Mouse (Mus musculus): ENCODE measurements at regions not wholly inside any gene's neighbourhood (a gene's known extent, or its start where the extent isn't known, plus 50 kb on each side); places are given as distances from the start of the nearest gene placed in this dataset.

DNA sequence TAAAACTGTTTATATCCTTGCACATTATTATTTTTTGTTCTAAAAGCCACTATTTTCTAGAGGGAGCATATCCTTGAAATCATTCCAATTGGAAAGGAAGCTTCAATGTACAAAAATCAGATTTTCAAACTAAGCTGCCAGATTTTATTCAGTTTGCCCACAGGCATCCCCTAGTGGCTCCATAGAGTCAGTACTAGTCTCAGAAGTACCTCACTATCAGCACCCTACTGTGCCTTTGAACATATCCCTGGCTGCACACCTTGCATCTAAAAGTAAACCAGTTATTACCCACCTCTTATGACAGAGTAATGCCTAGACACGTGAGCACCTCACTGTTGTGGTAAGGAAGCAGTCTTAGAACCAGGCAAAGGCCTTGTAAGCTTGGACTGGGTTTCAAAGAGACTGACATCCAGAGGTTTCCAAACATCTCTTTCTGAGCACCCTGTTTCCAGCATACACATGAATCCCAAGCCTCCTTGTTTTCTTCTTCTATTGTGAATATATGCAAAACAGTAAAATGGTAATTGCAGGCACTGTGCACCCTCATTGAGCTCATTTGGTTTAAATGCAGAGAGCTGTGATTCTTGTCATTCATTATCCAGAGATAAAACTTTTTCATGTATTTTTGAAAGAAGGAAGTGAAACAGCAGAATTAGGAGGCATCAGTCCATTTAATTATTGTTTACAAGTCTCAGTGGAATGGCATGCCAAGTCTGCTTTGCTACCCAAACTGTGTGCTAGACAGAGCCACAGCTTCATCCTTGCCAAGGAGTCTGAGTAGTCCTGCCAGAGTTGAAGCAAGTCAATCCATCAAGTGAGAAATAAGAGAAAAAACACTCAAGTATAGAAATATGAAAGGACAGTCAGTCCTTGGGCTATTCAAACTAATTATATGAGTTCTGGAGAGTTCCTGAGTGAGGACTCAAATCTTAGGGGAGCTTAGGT is 247.0 kb upstream of the Lmcd1 start:
- TF ChIP-seq MAX (IDR thresholded peaks at IDR 0.05): no peak
- no peak for TF ChIP-seq USF1 (IDR thresholded peaks at IDR 0.05; ENCODE audit: low read depth)
- TF ChIP-seq CTCF (IDR thresholded peaks at IDR 0.05; ENCODE audit: control insufficient read depth, insufficient read depth, insufficient read length): no peak
- no peak for TF ChIP-seq MYOG (IDR thresholded peaks at IDR 0.05; ENCODE audit: control insufficient read depth, extremely low read depth, insufficient read length)
- no peak for TF ChIP-seq MYOD1 (IDR thresholded peaks at IDR 0.05; ENCODE audit: control insufficient read depth, insufficient read length, low read depth)
- no peak for TF ChIP-seq FOSL1 (IDR thresholded peaks at IDR 0.05; ENCODE audit: insufficient read depth, low read length, poor library complexity, severe bottlenecking)
- no peak overlapping the region for H3ac ChIP-seq (ENCODE audit: control insufficient read depth, insufficient read length, low read depth)
- no peaks in the 10 kb centered on the region for H3K79me2 ChIP-seq (ENCODE audit: control insufficient read depth, insufficient read depth)
- H3K79me3 ChIP-seq (ENCODE audit: low read depth): no peaks in the 10 kb centered on the region
- no peak overlapping the region for H3K4me3 ChIP-seq (ENCODE audit: insufficient read depth, poor library complexity, severe bottlenecking)
- H3K27me3 ChIP-seq (ENCODE audit: control insufficient read depth, insufficient read depth, insufficient read length): no peaks in the 10 kb centered on the region
- no peaks in the 10 kb centered on the region for H3K36me3 ChIP-seq (ENCODE audit: control insufficient read depth, insufficient read depth)

DNA sequence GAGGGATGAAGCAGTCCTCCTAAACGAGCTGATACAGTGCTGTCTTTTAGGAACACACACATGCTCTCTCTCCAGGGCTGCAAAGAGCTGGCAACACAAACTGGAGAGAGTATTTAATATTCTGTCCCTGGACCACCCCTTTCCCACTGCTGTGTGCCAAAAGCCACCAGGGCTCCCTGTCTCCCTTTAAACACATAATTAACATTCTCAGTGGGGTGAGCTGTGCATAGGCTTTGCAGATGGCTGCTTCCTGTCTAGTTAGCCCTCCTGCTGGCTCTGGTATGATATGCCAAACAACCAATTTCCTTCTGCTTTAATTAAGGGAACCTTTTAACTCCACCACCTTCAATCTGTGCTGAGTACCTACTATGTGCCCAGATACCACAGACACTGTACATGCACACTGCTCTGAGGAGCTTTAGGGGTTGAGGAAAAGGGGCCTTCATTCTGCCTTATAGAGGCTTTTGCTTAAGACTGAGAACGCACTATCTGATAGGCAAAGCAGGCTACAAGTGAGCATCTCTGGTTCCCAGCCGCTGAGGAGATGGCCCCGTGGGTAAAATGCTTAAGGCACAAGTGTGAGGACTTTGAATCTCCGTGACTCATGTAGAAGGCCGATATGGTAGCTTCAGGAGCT is 222.9 kb upstream of the Lmcd1 start:
- Histone ChIP-seq H3K27me3 (ENCODE audit: control insufficient read depth, insufficient read depth, insufficient read length) (no peaks in the 10 kb centered on the region), H3K36me3 (ENCODE audit: control insufficient read depth, insufficient read depth) (no peaks in the 10 kb centered on the region), H3K4me3 (ENCODE audit: insufficient read depth, poor library complexity, severe bottlenecking) (no peak overlapping the region), H3K79me3 (ENCODE audit: low read depth) (no peaks in the 10 kb centered on the region), H3K79me2 (ENCODE audit: control insufficient read depth, insufficient read depth) (no peaks in the 10 kb centered on the region), H3ac (ENCODE audit: control insufficient read depth, insufficient read length, low read depth) (no peak overlapping the region)
- TF ChIP-seq CEBPB (IDR thresholded peaks at IDR 0.05; ENCODE audit: low read depth) (no peak), MAX (IDR thresholded peaks at IDR 0.05) (no peak), USF1 (IDR thresholded peaks at IDR 0.05; ENCODE audit: low read depth) (no peak), CTCF (IDR thresholded peaks at IDR 0.05; ENCODE audit: control insufficient read depth, insufficient read depth, insufficient read length) (no peak), FOSL1 (IDR thresholded peaks at IDR 0.05; ENCODE audit: insufficient read depth, low read length, poor library complexity, severe bottlenecking) (no peak), MYOD1 (IDR thresholded peaks at IDR 0.05; ENCODE audit: control insufficient read depth, insufficient read length, low read depth) (no peak), MYOG (IDR thresholded peaks at IDR 0.05; ENCODE audit: control insufficient read depth, extremely low read depth, insufficient read length) (no peak)

DNA sequence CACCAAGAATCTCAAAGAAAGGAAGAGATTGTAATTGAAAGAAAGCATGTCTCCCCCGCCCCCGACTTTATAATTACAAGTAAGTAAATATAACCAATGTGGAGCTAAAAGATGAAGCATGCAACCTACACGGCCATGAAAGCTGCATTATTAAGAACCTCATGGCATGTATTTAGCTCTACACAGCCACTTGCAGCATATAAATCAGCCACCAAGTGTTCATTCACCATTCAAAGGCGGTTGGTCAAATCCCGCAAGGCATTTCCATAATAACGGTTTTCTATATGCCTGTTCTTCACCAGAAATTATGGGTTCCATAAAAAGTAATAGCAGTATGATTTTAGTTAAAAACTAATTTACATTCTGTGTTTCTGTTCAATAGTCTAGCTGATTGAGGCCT is 221.4 kb upstream of the Lmcd1 start:
- no peaks in the 10 kb centered on the region for H3K79me3 ChIP-seq (ENCODE audit: low read depth)
- H3K36me3 ChIP-seq (ENCODE audit: control insufficient read depth, insufficient read depth): no peaks in the 10 kb centered on the region
- no peak overlapping the region for H3K4me3 ChIP-seq (ENCODE audit: insufficient read depth, poor library complexity, severe bottlenecking)
- no peaks in the 10 kb centered on the region for H3K27me3 ChIP-seq (ENCODE audit: control insufficient read depth, insufficient read depth, insufficient read length)
- H3K79me2 ChIP-seq (ENCODE audit: control insufficient read depth, insufficient read depth): no peaks in the 10 kb centered on the region
- H3ac ChIP-seq (ENCODE audit: control insufficient read depth, insufficient read length, low read depth): no peak overlapping the region
- TF ChIP-seq CTCF (IDR thresholded peaks at IDR 0.05; ENCODE audit: control insufficient read depth, insufficient read depth, insufficient read length) (no peak), MYOD1 (IDR thresholded peaks at IDR 0.05; ENCODE audit: control insufficient read depth, insufficient read length, low read depth) (no peak), MYOG (IDR thresholded peaks at IDR 0.05; ENCODE audit: control insufficient read depth, extremely low read depth, insufficient read length) (no peak), USF1 (IDR thresholded peaks at IDR 0.05; ENCODE audit: low read depth) (no peak), CEBPB (IDR thresholded peaks at IDR 0.05; ENCODE audit: low read depth) (no peak), FOSL1 (IDR thresholded peaks at IDR 0.05; ENCODE audit: insufficient read depth, low read length, poor library complexity, severe bottlenecking) (no peak), MAX (IDR thresholded peaks at IDR 0.05) (no peak)

DNA sequence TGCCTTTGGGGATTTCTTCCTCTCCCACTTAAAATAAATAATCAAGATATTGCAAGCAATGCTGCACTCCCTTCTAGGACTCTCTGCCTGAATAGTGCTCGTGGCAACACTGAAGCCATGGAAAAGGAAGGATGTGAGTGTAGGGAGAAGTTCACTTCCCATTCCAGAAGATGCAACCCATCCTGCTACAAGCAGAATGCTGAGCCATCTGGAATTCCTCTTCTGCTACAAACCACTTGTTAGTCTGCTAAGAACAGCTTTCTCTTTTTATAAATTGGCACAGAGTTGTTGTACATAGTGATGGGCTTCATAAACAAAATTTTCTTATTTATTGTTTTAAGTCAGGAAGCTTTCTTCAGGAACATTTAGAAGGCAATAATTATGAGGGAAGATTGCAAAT is 215.7 kb upstream of the Lmcd1 start:
- no peak overlapping the region for H3ac ChIP-seq (ENCODE audit: control insufficient read depth, insufficient read length, low read depth)
- H3K79me2 ChIP-seq (ENCODE audit: control insufficient read depth, insufficient read depth): no peaks in the 10 kb centered on the region
- no peaks in the 10 kb centered on the region for H3K27me3 ChIP-seq (ENCODE audit: control insufficient read depth, insufficient read depth, insufficient read length)
- H3K36me3 ChIP-seq (ENCODE audit: control insufficient read depth, insufficient read depth): no peaks in the 10 kb centered on the region
- TF ChIP-seq MAX (IDR thresholded peaks at IDR 0.05): no peak
- TF ChIP-seq CTCF (IDR thresholded peaks at IDR 0.05; ENCODE audit: control insufficient read depth, insufficient read depth, insufficient read length): no peak
- no peak overlapping the region for H3K4me3 ChIP-seq (ENCODE audit: insufficient read depth, poor library complexity, severe bottlenecking)
- H3K79me3 ChIP-seq (ENCODE audit: low read depth): no peaks in the 10 kb centered on the region

- H3K4me3 ChIP-seq (ENCODE audit: insufficient read depth, poor library complexity, severe bottlenecking): no peak overlapping the region
- H3ac ChIP-seq (ENCODE audit: control insufficient read depth, insufficient read length, low read depth): no peak overlapping the region
- no peaks in the 10 kb centered on the region for H3K79me2 ChIP-seq (ENCODE audit: control insufficient read depth, insufficient read depth)
- no peaks in the 10 kb centered on the region for H3K79me3 ChIP-seq (ENCODE audit: low read depth)
- no peaks in the 10 kb centered on the region for H3K36me3 ChIP-seq (ENCODE audit: control insufficient read depth, insufficient read depth)
- no peaks in the 10 kb centered on the region for H3K27me3 ChIP-seq (ENCODE audit: control insufficient read depth, insufficient read depth, insufficient read length)
- TF ChIP-seq USF1 (IDR thresholded peaks at IDR 0.05; ENCODE audit: low read depth): no peak
- no peak for TF ChIP-seq MAX (IDR thresholded peaks at IDR 0.05)
- TF ChIP-seq CTCF (IDR thresholded peaks at IDR 0.05; ENCODE audit: control insufficient read depth, insufficient read depth, insufficient read length): no peak
- no peak for TF ChIP-seq FOSL1 (IDR thresholded peaks at IDR 0.05; ENCODE audit: insufficient read depth, low read length, poor library complexity, severe bottlenecking)
- TF ChIP-seq MYOD1 (IDR thresholded peaks at IDR 0.05; ENCODE audit: control insufficient read depth, insufficient read length, low read depth): no peak
- TF ChIP-seq MYOG (IDR thresholded peaks at IDR 0.05; ENCODE audit: control insufficient read depth, extremely low read depth, insufficient read length): no peak
- no peak for TF ChIP-seq CEBPB (IDR thresholded peaks at IDR 0.05; ENCODE audit: low read depth)
These were observed 210.6 kb upstream of the Lmcd1 start for GRCm38 (mm10) chr6:112062956-112063355.

Data from C2C12 (cell line).